Mouse (Mus musculus): ENCODE results near the gene Cfd.

GRCm38 (mm10) chr10:79862049-79862788, 28.4 kb upstream of the Cfd start:
- no peak for TF ChIP-seq CTCF (IDR thresholded peaks at IDR 0.05; ENCODE audit: low read depth, low read length)
- no peak for TF ChIP-seq EP300 (IDR thresholded peaks at IDR 0.05; ENCODE audit: insufficient read depth, low read depth, low read length)
- no peak for TF ChIP-seq POLR2A (IDR thresholded peaks at IDR 0.05; ENCODE audit: insufficient read depth, low read length)
